Mouse (Mus musculus) T-cell, adult 2 months (primary cell): ENCODE data around the gene Invs.
"Not testable (repeated sequence)": the region's sequence is repeated elsewhere in the genome, so short reads cannot be mapped to it uniquely, and the experiment has no call there.

Experiments
- DNase-seq: peaks from one replicate; pipeline ENCODE4 v3.0.0; 2022; ENCODE audit warnings: low spot score

Invs gene

GRCm38 (mm10) chr4:48327192-48327591 is 47.6 kb downstream of the Invs start:
- DNase-seq = no peak

- no peak for DNase-seq
Measured at GRCm38 (mm10) chr4:48328042-48328441, 48.5 kb downstream of the Invs start.

DNA sequence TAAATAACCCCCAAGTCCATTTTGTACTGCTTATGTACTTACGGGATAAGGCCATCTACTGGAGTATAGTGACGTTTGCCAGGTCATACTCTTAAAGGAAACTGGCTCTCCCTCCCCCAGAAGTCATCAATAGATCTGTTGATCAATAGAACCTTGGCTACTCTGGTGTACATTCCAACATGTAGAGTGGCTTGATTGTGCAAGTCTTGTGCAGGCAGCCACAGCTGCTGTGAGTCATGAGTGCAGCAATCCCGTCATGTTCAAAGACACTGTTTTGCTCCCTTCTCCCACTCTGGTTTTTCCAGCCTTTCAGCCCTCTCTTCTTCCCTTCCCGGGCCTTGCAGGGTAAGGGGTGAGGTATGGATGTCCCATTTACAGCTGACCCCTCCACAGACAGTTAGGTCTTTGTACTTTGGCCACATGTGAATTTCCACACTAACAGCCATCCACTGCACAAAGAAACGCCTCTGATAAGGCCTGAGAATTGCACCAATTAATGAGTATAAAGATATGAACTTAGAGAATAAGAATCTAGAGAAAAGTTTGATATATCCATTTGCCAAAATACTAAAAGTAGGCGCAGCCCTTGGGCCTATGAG is 53.0 kb downstream of the Invs start:
- no peak for DNase-seq

DNA sequence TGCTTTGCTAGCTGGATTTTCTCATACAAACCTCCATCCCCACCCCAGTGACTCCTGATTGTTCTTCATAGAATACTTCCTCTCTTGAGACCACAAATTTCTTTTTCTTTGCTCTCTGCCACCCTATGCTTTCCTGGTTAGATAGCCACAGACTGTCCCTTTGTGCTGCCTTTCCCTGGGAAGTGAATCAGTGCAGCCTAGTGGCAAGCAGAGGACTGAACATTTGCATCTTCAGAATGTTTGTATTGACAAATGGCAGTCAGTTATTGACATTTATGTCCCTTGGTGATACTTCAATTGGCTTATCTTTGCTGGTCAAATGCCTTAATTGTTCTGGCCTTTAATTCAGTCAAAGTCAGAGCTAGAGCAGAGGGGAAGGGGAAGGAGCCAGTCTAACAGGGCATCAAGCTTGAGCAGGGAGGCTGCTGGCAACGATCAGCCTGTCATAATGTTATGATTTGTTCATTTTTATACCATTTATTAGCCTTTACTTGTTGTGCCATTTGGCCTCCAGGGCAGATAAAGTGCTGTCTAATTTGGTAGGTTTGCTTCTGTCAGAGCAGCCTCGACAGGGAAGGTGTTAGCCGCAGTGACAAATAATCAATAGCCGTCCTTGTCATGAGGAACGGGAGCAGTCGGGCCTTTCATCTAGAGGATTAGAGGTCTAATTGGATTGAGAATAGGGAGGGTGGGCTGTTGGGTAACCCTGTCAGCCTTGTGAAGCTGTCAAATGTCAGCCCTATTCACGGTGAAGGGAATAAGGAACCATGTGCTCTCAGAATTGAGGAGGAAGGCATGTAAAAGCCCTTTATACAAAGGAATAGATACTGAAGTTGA is 55.6 kb downstream of the Invs start:
- DNase-seq = no peak

- DNase-seq = no peak
Measured at GRCm38 (mm10) chr4:48342705-48343104, 63.1 kb downstream of the Invs start.

DNA sequence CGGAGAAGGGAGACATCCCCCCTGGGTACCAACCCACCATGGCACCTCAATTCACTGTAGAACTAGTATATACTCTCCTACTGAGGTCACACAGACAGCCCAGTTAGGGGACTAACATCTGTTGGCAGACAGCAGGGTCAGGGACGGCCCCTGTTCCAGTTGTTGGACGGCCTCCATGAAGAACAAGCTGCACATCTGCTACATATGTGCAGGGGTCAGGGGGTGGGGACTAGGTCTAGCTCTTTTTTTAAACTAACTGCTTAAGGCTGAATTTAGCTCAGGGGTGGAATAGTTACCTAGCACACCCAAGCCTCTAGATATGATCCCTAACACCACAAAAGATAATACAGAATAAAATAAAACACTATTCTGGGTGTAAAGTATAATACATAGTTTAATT is 82.8 kb downstream of the Invs start:
- DNase-seq = no peak

DNA sequence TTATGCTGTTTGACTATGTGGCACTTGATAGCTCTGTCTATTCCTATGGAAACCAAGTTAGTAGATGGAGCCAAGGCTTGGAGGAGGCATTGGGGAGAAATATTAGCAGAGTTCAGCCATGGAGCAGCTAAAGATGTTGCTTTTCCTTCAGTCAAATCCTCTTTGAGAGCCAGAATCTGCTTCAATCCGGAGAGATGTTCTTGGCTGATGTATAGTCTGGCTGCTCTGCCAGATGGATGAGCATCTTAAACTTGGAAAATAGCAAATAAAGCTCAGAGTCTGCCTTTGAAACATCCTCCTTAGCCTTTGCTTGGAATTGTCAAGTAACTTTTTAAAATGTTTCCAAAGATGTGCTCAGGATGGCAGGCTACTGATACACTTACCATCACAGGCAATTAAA is 91.5 kb downstream of the Invs start:
- DNase-seq = no peak

- DNase-seq = peak; percentile 10
Measured at GRCm38 (mm10) chr4:48380940-48381339, 101.4 kb downstream of the Invs start.

GRCm38 (mm10) chr4:48382506-48382905 is 102.9 kb downstream of the Invs start:
- no peak for DNase-seq

- DNase-seq = no peak
Measured at GRCm38 (mm10) chr4:48396949-48397348, 117.4 kb downstream of the Invs start.

- no peak for DNase-seq
Measured at GRCm38 (mm10) chr4:48403066-48403640, 123.6 kb downstream of the Invs start.

DNA sequence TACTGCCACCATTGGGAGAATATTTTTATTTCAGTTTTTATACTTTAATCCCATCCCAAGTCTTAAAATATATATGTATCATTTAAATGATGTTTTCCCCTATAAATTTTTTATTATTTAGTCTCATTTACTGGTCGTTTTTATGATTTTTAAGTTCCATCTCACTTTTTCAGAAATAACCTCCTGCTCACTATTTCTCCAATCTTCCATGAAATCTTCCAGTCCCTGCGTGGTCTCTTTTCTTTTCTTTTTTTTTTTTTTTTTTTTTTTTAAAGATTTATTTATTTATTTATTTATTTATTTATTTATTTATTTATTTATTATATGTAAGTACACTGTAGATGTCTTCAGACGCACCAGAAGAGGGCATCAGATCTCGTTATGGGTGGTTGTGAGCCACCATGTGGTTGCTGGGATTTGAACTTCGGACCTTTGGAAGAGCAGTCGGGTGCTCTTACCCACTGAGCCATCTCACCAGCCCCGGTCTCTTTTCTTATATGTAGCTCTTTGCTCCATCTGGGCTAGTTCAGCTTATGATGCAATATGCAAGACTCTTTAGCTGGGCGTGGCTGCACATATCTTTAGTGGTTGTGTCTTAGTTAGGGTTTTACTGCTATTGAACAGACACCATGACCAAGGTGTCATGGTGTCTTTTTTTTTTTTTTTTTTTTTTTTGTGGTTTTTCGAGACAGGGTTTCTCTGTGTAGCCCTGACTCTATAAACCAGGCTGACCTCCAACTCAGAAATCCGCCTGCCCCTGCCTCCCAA is 126.3 kb downstream of the Invs start:
- DNase-seq = not testable (repeated sequence)

GRCm38 (mm10) chr4:48407350-48408039 is 127.9 kb downstream of the Invs start:
- peak; percentile 34 for DNase-seq

- no peak for DNase-seq
Measured at GRCm38 (mm10) chr4:48413473-48413872, 133.9 kb downstream of the Invs start.

DNA sequence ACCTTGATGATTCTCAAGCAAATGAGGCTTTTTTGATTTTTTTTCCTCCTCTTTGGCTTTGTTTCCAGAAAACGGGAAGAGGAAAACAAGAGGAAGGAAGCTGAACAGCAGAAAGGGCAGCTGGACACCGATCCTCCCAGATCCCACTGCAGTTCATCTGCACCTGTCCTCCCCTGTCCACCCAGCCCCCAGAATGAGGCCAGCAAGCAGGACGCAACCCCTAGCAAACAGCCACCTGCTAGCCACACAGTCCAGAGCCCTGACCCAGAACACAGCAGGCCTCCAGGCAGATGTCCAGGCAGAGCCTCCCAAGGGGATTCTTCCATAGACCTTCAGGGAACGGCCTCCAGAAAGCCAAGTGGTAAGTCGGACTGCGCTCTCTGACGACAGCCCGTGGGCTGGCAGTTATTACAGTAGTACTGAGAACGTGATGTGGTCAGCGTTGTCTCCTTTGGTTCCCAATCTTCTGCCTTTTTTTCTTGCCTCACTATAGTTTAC is 136.3 kb downstream of the Invs start:
- DNase-seq = no peak

DNA sequence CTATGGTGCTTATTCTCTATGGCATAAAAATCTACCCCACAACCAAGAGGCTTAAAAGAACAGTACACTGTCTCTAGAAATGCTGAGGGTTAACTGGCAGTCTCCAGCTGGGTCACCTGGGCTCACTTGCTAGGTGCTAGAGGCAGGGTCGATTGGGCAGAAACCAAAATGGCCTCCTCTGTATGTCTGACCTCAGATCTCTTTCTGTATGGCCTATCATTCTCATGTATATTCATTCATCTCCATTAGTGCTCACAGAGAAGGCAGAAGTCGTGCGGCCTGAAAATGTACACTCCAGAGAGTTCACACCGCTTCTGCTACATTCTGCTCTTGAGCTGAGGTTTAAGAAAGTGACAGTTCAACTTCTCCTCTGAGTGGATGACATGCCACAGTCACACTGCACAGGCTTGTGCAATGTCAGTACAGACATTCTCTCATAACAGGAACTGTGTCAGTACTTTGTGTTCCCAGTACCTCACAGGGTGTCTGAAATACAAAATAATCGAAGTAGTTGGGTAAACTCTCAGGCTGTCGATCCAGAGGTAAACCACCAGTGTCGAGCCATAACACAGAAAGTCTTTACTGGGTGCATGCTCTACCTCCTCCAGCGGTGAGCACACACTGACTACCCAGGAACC is 139.4 kb downstream of the Invs start:
- DNase-seq = no peak

DNA sequence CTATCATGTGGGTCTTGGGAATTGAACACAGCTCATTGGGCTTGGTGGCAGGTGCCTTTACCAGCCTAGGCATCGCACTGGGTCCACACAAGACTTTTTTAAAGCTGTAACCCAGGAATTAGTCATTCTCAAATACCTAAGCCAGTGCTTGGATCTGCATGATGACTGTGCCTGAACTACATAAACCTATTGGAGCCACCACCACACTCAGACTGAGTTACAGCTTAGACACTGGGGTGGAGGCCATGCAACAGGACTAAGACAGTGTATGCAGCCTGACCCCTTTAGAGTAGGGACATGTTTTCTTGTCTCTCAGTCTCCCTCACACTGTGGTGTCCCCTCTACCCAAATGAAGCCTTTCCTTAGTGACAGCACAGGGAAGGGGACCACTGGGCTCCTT is 143.1 kb downstream of the Invs start:
- no peak for DNase-seq

DNA sequence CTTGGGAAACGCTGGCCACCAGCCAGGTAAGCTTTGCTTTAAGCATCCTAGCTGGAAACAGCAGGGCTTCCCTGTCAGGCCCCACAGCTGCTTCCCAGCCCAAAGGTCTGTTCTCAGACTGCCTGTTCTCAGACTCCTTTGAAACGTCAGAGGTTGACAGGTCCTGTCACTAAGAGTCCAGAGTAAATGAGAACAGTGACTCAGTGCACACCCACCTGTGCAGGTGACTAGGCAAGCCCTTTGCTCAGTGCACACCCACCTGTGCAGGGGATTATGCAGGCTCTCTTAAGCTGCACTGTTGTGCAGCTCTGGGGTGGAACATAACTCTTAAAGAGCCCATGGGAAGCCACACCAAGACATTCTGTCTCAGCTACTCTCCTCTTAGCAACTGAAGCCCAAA is 144.2 kb downstream of the Invs start:
- no peak for DNase-seq

DNA sequence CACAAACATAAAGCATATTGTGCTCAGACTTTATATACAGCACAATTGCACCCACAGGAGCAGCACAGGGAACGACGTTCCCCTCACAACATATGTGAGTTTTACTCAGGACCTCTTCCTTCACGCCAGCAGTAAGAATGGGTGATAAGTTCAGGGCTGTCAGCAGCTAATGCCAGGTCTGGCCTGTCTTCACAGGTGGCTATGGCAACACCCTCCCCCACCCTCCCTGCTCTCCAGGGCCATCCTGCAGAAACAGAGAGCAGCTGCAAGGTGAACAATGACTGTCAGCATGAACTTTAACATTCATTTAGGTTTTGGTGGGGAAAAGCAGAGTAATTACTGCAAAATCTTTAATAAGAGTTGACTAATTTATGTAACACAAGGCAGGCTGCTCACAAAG is 147.9 kb downstream of the Invs start:
- no peak for DNase-seq

DNA sequence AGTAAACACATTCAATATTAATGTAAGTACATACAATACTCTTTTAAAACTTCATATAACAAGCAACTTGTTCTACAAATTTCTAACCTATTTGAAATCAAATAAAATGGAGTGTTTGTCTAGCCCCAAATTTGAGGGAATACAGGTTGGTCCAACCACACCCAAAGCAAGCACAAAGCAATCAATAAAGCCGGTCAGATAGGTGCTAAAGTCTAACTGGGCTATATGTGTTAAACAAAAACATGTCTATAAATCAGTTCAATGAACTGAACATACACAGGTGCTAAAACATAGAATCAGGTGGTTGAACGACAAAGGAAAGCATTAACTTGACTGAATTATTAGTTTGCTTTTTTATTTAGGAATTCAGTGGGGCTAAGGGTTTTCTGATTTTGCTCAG is 148.5 kb downstream of the Invs start:
- DNase-seq = no peak

GRCm38 (mm10) chr4:48454106-48454773 is 174.7 kb downstream of the Invs start:
- no peak for DNase-seq
